Mouse (Mus musculus) neutrophil, adult 5-6 weeks (primary cell): ENCODE measurements around the gene Olfr1052. TPM values are rescaled to one million over a fixed set of nuclear protein-coding genes. Genes with fewer than 3 reads are reported as not detected.
"Not testable (repeated sequence)": the region's sequence is repeated elsewhere in the genome, so short reads cannot be mapped to it uniquely, and the experiment has no call there.

Experiments used
- ATAC-seq: fragments of 151-379, 151-347 bp; 2 replicates; pipeline ENCODE4 v1.8.0; 2017; ENCODE audit warnings: mild to moderate bottlenecking, moderate TSS enrichment; ENCODE audit not compliant: insufficient number of reproducible peaks, poor library complexity, low FRiP score, severe bottlenecking; ENCODE audit errors: extremely low read depth
- total RNA-seq: library from RNA; stranded (forward); fragments of 200-1000 nt; gene quantifications from 2 replicates; pipeline ENCODE4 v1.2.3, GENCODE M21; 2017

The Olfr1052 gene
- total RNA-seq, result not detected in 2 replicates

DNA sequence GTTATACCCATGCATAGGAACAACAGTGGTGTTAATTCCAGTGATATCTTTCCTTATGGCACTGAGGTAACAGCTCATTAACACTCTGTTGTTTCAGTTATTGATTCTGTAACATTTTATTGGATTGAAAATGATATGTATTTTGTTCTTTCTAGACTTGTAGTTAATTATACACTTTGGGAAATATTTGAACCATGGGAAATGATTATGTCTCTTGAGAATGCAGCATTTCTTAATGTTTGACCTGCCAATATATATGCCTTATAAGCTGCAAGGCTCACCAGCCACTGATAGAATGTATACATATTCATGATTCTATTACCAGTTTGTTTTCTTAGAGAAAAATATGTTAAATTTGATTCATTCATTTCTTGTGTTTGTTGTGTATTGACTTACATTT is at the start of gene Olfr1052:
Gene Olfr1052 (plus strand): TSS at position 301 of the 400 bp plus-strand sequence.
- no peak for ATAC-seq

DNA sequence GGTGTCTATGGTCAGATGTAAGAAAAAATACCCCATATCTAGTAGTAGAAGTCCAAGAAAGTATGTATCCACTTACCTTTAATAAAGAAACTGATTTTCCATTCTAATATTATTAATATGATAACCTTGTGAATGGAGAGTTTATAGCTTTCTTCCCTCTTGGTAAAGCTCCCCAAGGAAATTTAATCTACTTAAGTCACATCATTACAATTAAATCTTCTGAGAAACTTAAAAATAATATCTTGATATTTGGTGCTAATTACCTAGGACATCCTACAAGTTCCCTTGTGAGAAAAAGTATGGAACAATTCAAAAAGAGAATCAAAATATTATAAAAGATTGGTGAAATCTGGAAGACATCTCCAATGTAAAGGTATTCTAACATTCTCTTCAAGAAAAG is 34.0 kb upstream of the Olfr1052 start, which contains the start of gene Olfr1049:
Gene Olfr1049 (minus strand): TSS at position 101 of the 400 bp plus-strand sequence.
- not testable (repeated sequence) for ATAC-seq

DNA sequence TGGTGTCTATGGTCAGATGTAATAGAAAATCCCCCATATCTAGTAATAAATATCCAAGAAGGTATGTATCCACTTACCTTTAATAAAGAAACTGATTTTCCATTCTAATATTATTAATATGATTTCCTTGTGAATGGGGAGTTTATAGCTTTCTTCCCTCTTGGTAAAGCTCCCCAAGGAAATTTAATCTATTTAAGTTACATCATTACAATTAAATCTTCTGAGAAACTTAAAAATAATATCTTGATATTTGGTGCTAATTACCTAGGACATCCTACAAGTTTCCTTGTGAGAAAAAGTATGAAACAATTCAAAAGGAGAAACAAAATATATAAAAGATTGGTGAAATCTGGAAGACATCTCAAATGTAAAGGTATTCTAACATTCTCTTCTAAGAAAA is 13.3 kb upstream of the Olfr1052 start, which contains the start of gene Olfr1051:
Gene Olfr1051 (minus strand): TSS at position 101 of the 400 bp plus-strand sequence.
- not testable (repeated sequence) for ATAC-seq

DNA sequence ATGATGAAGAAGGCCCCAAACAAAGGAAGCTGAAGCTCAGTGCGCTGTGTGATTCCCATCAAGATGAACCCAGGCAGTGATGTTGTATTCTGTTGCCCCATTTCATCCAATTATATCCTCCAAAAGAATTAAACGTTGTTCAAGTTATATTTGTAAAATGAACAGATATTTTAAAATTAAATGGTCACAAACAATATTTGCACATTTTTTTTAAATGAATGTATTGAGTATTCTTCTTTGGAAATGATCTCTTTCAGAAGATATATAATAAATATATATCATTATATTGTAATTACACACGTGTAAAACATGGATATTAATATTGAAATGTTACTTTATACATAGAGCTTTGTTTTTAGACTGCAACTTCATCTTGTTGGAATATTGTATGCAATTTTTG is 22.9 kb downstream of the Olfr1052 start, which contains the start of gene Olfr1053:
Gene Olfr1053 (minus strand): TSS at position 101 of the 400 bp plus-strand sequence.
- ATAC-seq, result no peak

DNA sequence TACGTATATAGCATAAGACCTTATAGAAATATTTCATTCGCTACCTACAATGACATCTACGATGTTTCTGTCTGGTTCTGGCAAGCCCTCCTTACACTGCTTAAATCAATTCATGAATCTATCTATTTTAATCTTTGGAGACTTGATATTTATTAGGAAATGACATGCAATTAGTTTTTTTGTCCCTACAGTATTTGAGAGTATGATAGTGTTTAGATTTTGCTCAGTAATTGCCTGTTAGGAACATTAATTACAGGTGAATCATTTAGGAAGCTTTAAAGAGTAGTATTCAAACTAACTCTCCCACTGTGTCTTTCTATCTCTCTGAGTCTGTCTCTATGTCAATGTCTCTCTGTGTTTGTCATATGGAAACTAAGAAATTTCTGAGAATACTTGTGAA is 43.1 kb downstream of the Olfr1052 start, which contains the start of gene Olfr1054:
Gene Olfr1054 (minus strand): TSS at position 101 of the 400 bp plus-strand sequence.
- ATAC-seq, result no peak

Other genes with a start within 250 kb of the Olfr1052 start
- 0.12 TPM in 1 of 2 replicates, not detected in the other for gene Olfr1034, start 246.6 kb upstream of the Olfr1052 start, total RNA-seq
- gene Olfr1036, start 218.5 kb upstream of the Olfr1052 start, total RNA-seq, result not detected in 2 replicates
- gene Olfr1037, start 205.1 kb upstream of the Olfr1052 start, total RNA-seq, result not detected in 2 replicates
- gene Olfr1039, start 156.5 kb upstream of the Olfr1052 start, total RNA-seq, result 0.12 TPM in 1 of 2 replicates, not detected in the other
- gene Olfr1040, start 145.7 kb upstream of the Olfr1052 start, total RNA-seq, result not detected in 2 replicates
- gene Olfr1042, start 130.6 kb upstream of the Olfr1052 start, total RNA-seq, result 0.12 TPM in 1 of 2 replicates, not detected in the other
- not detected in 2 replicates for gene Olfr1043, start 124.9 kb upstream of the Olfr1052 start, total RNA-seq
- gene Olfr1044, start 114.6 kb upstream of the Olfr1052 start, total RNA-seq, result not detected in 2 replicates
- 0.37 TPM in 1 of 2 replicates, not detected in the other for gene Olfr52, start 106.8 kb upstream of the Olfr1052 start, total RNA-seq
- not detected in 2 replicates for gene Olfr1045, start 89.4 kb upstream of the Olfr1052 start, total RNA-seq
- gene Olfr1046, start 73.1 kb upstream of the Olfr1052 start, total RNA-seq, result not detected in 2 replicates
- gene Olfr1047, start 61.1 kb upstream of the Olfr1052 start, total RNA-seq, result not detected in 2 replicates
- not detected in 2 replicates for gene Olfr1048, start 52.2 kb upstream of the Olfr1052 start, total RNA-seq
- not detected in 2 replicates for gene Olfr1049, start 34.1 kb upstream of the Olfr1052 start, total RNA-seq
- gene Olfr1051, start 13.4 kb upstream of the Olfr1052 start, total RNA-seq, result 0.58 TPM in 1 of 2 replicates, not detected in the other
- gene Olfr1053, start 22.8 kb downstream of the Olfr1052 start, total RNA-seq, result not detected in 2 replicates
- not detected in 2 replicates for gene Olfr1054, start 43.0 kb downstream of the Olfr1052 start, total RNA-seq
- gene Olfr1055, start 57.8 kb downstream of the Olfr1052 start, total RNA-seq, result not detected in 2 replicates
- gene Olfr1056, start 70.0 kb downstream of the Olfr1052 start, total RNA-seq, result not detected in 2 replicates
- gene Olfr1057, start 85.9 kb downstream of the Olfr1052 start, total RNA-seq, result not detected in 2 replicates
- not detected in 2 replicates for gene Olfr1058, start 96.1 kb downstream of the Olfr1052 start, total RNA-seq
- not detected in 2 replicates for gene Olfr1061, start 121.6 kb downstream of the Olfr1052 start, total RNA-seq
- not detected in 2 replicates for gene Olfr1062, start 134.3 kb downstream of the Olfr1052 start, total RNA-seq
- gene Olfr1065, start 158.1 kb downstream of the Olfr1052 start, total RNA-seq, result not detected in 2 replicates
- gene Olfr1066, start 163.8 kb downstream of the Olfr1052 start, total RNA-seq, result not detected in 2 replicates
- gene Olfr228, start 194.9 kb downstream of the Olfr1052 start, total RNA-seq, result not detected in 2 replicates
- gene Olfr1076, start 216.0 kb downstream of the Olfr1052 start, total RNA-seq, result not detected in 2 replicates